Mouse (Mus musculus) limb, embryonic 13.5 days (tissue): ENCODE measurements around the gene Kdm6b. TPM values are rescaled to one million over a fixed set of nuclear protein-coding genes. Genes with fewer than 3 reads are reported as not detected.

Experiments
- ATAC-seq: fragments of 200-750 bp; cut with Nextera tagmentation; 2 replicates; pipeline ENCODE4 v1.8.0; 2017; ENCODE audit warnings: low read depth, moderate number of reproducible peaks, moderate TSS enrichment; ENCODE audit not compliant: low FRiP score
- H3K27ac ChIP-seq: fragments of 300-500 bp; sonication (generic); 2 replicates; pipeline ENCODE4 v1.5.1; 2015; ENCODE audit warnings: inconsistent platforms, mild to moderate bottlenecking, moderate library complexity
- H3K27me3 ChIP-seq: fragments of 300-500 bp; sonication (generic); 2 replicates; pipeline ENCODE4 v1.6.1; 2015; ENCODE audit warnings: mild to moderate bottlenecking, inconsistent platforms
- H3K36me3 ChIP-seq: fragments of 300-500 bp; sonication (generic); 2 replicates; pipeline ENCODE4 v1.6.1; 2015; ENCODE audit warnings: inconsistent platforms, mild to moderate bottlenecking, moderate library complexity
- H3K4me1 ChIP-seq: fragments of 300-500 bp; sonication (generic); 2 replicates; pipeline ENCODE4 v1.6.1; 2015; ENCODE audit warnings: inconsistent platforms
- H3K4me2 ChIP-seq: fragments of 300-500 bp; sonication (generic); replicated peaks from 2 replicates; pipeline ENCODE4 v1.6.1; 2015; ENCODE audit warnings: inconsistent platforms, mild to moderate bottlenecking, moderate library complexity
- H3K4me3 ChIP-seq: fragments of 300-500 bp; sonication (generic); 2 replicates; pipeline ENCODE4 v1.5.1; 2015; ENCODE audit warnings: moderate library complexity, mild to moderate bottlenecking, inconsistent platforms
- H3K9ac ChIP-seq: fragments of 300-500 bp; sonication (generic); 2 replicates; pipeline ENCODE4 v1.6.1; 2015; ENCODE audit warnings: mild to moderate bottlenecking, inconsistent platforms
- H3K9me3 ChIP-seq: fragments of 300-500 bp; sonication (generic); 2 replicates; pipeline ENCODE4 v1.6.1; 2016; ENCODE audit warnings: inconsistent platforms
- WGBS: fragments of 180-500 bp; shearing (Covaris S2); methylation state at CpG from one replicate; pipeline ENCODE4 v1.1.7; 2015; 5-methylcytosine and 5-hydroxymethylcytosine counted together
- polyA plus RNA-seq: library from polyadenylated mRNA; unstranded; fragments of >200 nt; fragmentation: Nextera tagmentation; extraction: Ambion mirVana; gene quantifications from 2 replicates; pipeline ENCODE4 v1.2.1, GENCODE M21; 2015

The Kdm6b gene
- polyA plus RNA-seq, 1 experiment from 2014 or later: 47.3 TPM

DNA sequence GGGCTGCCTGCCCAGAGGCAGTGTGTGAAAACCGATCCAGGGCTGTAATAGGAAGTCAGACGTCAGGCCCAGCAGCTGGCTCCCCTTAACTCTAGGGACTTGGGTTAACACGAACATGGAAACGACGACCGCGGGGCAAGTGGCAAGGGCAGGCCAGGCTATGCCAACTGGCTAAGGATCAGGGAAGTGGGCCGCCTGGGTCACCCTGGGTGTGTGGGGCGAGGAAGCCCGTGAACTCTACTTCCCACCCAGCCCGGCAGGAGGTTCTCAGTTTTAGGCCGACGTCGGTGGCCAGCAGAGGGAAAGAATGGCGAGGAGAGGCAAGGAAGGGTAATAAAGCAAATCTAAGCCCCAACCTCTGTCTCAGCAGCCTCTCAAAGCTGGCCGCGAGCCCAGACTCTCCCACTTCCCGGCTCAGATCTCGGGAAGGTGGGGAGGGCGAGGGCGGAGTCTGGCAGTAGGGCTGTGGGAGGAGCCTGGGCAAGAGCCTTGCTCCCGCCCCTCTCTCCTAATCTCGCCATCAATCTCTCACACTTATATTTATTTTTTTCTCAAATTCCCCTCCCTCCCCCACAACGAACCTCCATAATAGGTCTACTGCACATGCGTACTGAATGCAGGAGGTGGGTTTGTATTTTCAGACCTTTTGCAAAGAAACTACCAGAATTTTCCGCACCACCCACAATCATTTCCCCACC lies 47.2 kb downstream of the Kdm6b start:
- under 1% methylated on average over 26 of the region's 26 CpGs for WGBS
- peak overlapping the region; percentile 100 for H3K27ac ChIP-seq
- H3K36me3 ChIP-seq: peaks cover 32% of the 10 kb centered on the region
- peak overlapping the region; percentile 87 for H3K4me3 ChIP-seq
- peaks cover 55% of the 10 kb centered on the region for H3K4me1 ChIP-seq
- 0 out of 2 replicates have a peak, but pooled peaks cover 3% of the 10 kb centered on the region for H3K9me3 ChIP-seq
- peak overlapping the region; percentile 73 for H3K9ac ChIP-seq
- ATAC-seq: peak; percentile 86
- peak overlapping the region; percentile 98 for H3K4me2 ChIP-seq
- H3K27me3 ChIP-seq: no peaks in the 10 kb centered on the region

DNA sequence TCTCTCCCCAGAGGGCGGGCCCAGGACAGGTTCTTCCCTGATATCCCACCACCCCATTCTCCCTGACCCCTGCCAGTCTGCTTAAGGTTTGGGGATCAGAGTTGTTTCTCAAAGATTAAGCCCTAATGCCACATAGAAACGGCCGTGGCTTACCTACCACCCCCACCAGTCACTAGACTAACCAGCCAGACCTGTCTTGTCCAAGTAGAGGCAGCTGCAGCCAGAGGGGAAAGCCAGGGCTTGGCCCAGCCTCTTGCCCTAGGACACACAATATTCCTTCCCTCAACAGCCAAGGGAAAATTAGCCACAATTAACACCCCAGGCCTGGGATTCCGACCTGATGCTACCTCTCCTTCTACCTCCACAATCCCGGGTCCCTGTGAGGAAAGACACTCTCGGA lies 47.8 kb downstream of the Kdm6b start:
- 0 out of 2 replicates have a peak, but pooled peaks cover 3% of the 10 kb centered on the region for H3K9me3 ChIP-seq
- H3K9ac ChIP-seq: peak overlapping the region; percentile 73
- 16% methylated on average over 6 of the region's 6 CpGs for WGBS
- H3K27ac ChIP-seq: peak overlapping the region; percentile 100
- H3K4me1 ChIP-seq: peaks cover 50% of the 10 kb centered on the region
- H3K4me3 ChIP-seq: peak overlapping the region; percentile 87
- no peak for ATAC-seq
- no peaks in the 10 kb centered on the region for H3K27me3 ChIP-seq
- peak overlapping the region; percentile 98 for H3K4me2 ChIP-seq
- peaks cover 38% of the 10 kb centered on the region for H3K36me3 ChIP-seq

DNA sequence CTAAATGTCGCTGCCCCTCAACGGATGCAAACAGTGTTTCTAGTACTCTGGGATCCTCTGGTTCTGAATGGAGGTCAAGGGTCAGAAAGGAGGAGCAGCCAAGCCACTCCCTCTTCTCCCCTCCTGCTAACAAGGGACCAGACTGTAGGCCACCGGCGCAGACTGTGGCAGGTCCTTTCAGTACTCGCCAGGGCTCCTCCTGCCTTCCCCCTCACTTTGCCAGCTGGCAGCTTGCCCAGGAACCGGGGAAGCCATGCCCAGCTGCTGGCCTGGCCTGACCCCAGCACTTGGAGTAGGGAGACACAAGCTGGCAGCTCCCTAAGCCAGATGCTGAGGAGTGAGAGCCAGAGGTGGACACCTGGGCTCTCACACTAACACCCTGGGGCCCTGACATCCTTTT lies 48.6 kb downstream of the Kdm6b start:
- WGBS: 2% methylated on average over 6 of the region's 6 CpGs
- peak; percentile 22 for ATAC-seq

DNA sequence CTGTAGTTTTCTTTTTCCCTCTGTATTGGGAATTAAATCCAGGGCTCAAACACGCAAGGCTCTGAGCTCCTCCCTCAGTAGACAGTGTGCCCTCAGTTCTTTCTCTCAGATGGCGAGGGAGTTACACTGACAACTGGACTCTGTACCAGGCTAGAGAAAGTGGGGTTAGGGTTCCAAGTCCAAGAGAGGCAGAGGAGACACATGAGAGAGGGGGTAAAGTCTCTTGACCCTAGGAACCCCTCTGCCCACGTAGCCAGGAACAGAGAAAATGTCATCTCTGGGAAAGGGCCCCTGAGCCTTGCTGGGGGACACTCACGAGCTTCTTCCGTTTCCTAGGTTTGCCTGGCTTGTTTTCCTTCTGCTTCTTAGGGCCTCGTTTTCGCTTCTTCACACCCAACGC lies 49.1 kb downstream of the Kdm6b start:
- Histone ChIP-seq H3K27me3 (no peaks in the 10 kb centered on the region), H3K9ac (peak overlapping the region; percentile 73), H3K27ac (peak overlapping the region; percentile 100; the same call in 1 of the 2 replicates), H3K4me1 (peaks cover 42% of the 10 kb centered on the region), H3K36me3 (peaks cover 51% of the 10 kb centered on the region), H3K9me3 (0 out of 2 replicates have a peak, but pooled peaks cover 3% of the 10 kb centered on the region), H3K4me2 (peak overlapping the region; percentile 98), H3K4me3 (peak overlapping the region; percentile 87)
- ATAC-seq: no peak
- WGBS: 59% methylated on average over 8 of the region's 8 CpGs

More for the DNA sequence above, 48.6 kb downstream of the Kdm6b start:
- Histone ChIP-seq H3K9me3 (0 out of 2 replicates have a peak, but pooled peaks cover 3% of the 10 kb centered on the region), H3K36me3 (peaks cover 46% of the 10 kb centered on the region), H3K9ac (peak overlapping the region; percentile 73), H3K27ac (peak overlapping the region; percentile 100), H3K4me2 (peak overlapping the region; percentile 98), H3K4me1 (peaks cover 45% of the 10 kb centered on the region), H3K27me3 (no peaks in the 10 kb centered on the region), H3K4me3 (peak overlapping the region; percentile 87)

DNA sequence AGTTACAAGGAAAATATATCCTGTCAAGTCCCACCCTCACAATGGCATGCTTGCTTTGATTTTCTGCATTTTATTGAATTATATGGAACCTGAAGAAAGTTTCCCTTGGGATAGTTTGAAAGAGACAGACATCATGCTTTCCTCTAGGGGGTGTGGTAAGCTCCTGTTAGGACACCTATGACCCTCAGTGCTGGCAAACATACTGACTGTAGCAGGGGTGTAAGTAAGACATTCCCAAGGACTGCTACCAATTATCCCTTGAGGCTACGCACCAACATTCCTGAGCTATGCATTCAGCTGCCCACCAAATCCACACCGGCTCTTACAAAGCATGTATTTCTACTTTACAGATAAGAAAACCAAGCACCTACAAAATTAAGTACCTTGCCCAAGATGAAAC lies 51.0 kb downstream of the Kdm6b start:
- H3K9ac ChIP-seq: no peak overlapping the region
- no peak overlapping the region for H3K4me2 ChIP-seq
- H3K4me1 ChIP-seq: peaks cover 40% of the 10 kb centered on the region
- peaks cover 70% of the 10 kb centered on the region for H3K36me3 ChIP-seq
- no peaks in the 10 kb centered on the region for H3K27me3 ChIP-seq
- ATAC-seq: no peak
- H3K9me3 ChIP-seq: 0 out of 2 replicates have a peak, but pooled peaks cover 3% of the 10 kb centered on the region
- 20% methylated on average over 2 of the region's 2 CpGs for WGBS
- H3K27ac ChIP-seq: no peak overlapping the region
- H3K4me3 ChIP-seq: no peak overlapping the region

DNA sequence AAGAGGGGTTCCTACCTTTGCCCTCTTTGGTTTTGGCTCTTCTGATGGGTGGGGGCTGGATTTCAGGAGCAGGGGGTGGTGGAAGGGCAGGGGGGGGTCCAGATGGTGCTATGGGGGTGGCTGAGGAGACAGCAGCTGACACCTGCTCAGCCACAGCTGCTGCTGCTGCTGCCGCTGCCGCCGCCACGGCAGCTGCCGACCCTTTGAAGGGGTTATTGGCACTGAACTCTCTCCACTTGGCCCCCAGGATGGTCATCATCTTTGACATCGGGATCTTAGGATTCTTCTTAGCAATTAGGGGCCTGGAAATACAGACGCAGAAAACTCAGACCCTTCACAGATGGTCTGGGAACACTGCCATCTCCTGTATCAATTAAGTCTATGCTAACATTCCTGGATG lies 51.5 kb downstream of the Kdm6b start:
- H3K27ac ChIP-seq: no peak overlapping the region
- H3K4me3 ChIP-seq: no peak overlapping the region
- H3K4me2 ChIP-seq: no peak overlapping the region
- ATAC-seq: no peak
- 0 out of 2 replicates have a peak, but pooled peaks cover 3% of the 10 kb centered on the region for H3K9me3 ChIP-seq
- H3K4me1 ChIP-seq: peaks cover 40% of the 10 kb centered on the region
- H3K9ac ChIP-seq: no peak overlapping the region
- H3K27me3 ChIP-seq: no peaks in the 10 kb centered on the region
- H3K36me3 ChIP-seq: peaks cover 75% of the 10 kb centered on the region
- 53% methylated on average over 7 of the region's 7 CpGs for WGBS

DNA sequence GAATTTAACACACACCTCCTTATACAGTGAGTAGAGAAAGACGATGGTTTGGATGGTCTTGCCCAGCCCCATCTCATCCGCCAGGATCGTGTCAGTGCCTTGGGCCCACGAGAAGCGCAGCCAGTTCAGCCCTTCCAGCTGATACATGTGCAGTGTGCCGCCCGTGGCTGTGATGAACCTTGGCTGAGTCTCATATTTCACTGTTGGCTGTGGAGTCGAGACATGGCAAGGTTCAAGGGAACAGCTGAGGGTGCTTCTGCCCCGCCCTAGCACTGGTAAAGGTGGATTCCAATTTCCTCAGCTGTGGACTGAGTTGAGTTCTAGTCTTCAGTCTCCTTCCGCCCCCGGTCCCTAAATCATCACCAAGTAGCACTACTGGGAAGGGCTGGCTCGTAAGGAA lies 55.8 kb downstream of the Kdm6b start:
- Histone ChIP-seq H3K4me3 (no peak overlapping the region), H3K9ac (no peak overlapping the region), H3K36me3 (peaks cover 99% of the 10 kb centered on the region), H3K27me3 (no peaks in the 10 kb centered on the region), H3K4me1 (peaks cover 4% of the 10 kb centered on the region), H3K4me2 (no peak overlapping the region), H3K27ac (no peak overlapping the region), H3K9me3 (no peaks in the 10 kb centered on the region)
- 84% methylated on average over 12 of the region's 12 CpGs for WGBS
- peak; percentile 26; the same call in 1 of the 2 replicates for ATAC-seq

DNA sequence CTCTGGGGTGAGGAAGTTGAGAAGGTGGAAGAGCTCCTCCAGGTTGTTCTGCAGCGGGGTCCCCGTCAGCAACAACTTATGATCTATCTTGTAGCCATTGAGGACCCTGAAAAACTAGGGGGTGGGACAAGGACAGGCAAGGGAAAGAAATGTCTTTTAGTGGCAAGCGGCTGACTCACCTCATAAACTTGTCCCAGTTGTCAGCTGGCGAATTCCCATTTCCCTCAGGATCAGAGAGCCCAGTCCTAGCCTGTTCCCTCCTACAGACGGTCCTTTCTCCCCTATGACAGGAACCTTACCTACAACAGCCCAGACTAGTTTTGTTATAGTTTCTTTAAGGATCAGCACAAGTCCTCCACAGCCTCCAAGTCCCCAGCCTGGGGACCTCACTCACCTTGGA lies 56.9 kb downstream of the Kdm6b start:
- Histone ChIP-seq H3K4me3 (no peak overlapping the region), H3K36me3 (peaks cover 100% of the 10 kb centered on the region), H3K27me3 (no peaks in the 10 kb centered on the region), H3K4me1 (no peaks in the 10 kb centered on the region), H3K27ac (no peak overlapping the region), H3K9me3 (no peaks in the 10 kb centered on the region), H3K4me2 (no peak overlapping the region), H3K9ac (no peak overlapping the region)
- 83% methylated on average over 5 of the region's 5 CpGs for WGBS
- ATAC-seq: no peak

Other genes with a start within 250 kb of the Kdm6b start
- gene Alox8, start 215.8 kb downstream of the Kdm6b start, polyA plus RNA-seq: 0.08 and 0.09 TPM in 2 replicates
- gene Gucy2e, start 176.6 kb downstream of the Kdm6b start, polyA plus RNA-seq: 0.09 and 0.25 TPM in 2 replicates
- gene Cntrob, start 89.9 kb downstream of the Kdm6b start, polyA plus RNA-seq: 25.3 and 26.4 TPM in 2 replicates
- 153 and 162 TPM in 2 replicates for gene Trappc1, start 89.7 kb downstream of the Kdm6b start, polyA plus RNA-seq
- gene Kcnab3, start 87.4 kb downstream of the Kdm6b start, polyA plus RNA-seq: 2.4 and 2.8 TPM in 2 replicates
- 24.6 and 24.9 TPM in 2 replicates for gene Rnf227, start 73.2 kb downstream of the Kdm6b start, polyA plus RNA-seq
- 117 and 119 TPM in 2 replicates for gene Chd3, start 44.3 kb downstream of the Kdm6b start, polyA plus RNA-seq
- gene Naa38, start 18.2 kb downstream of the Kdm6b start, polyA plus RNA-seq: 127 and 137 TPM in 2 replicates
- gene Cyb5d1, start 18.0 kb downstream of the Kdm6b start, polyA plus RNA-seq: 35.6 and 38.1 TPM in 2 replicates
- 24.0 and 25.6 TPM in 2 replicates for gene Tmem88, start 15.4 kb downstream of the Kdm6b start, polyA plus RNA-seq
- 2.2 and 2.4 TPM in 2 replicates for gene Dnah2, start 135.4 kb upstream of the Kdm6b start, polyA plus RNA-seq
- 45.8 and 47.6 TPM in 2 replicates for gene Efnb3, start 146.5 kb upstream of the Kdm6b start, polyA plus RNA-seq
- gene Wrap53, start 166.6 kb upstream of the Kdm6b start, polyA plus RNA-seq: 28.3 and 31.0 TPM in 2 replicates
- 158 and 161 TPM in 2 replicates for gene Trp53, start 166.7 kb upstream of the Kdm6b start, polyA plus RNA-seq
- 5.7 and 6.0 TPM in 2 replicates for gene Atp1b2, start 192.3 kb upstream of the Kdm6b start, polyA plus RNA-seq
- gene Shbg, start 204.2 kb upstream of the Kdm6b start, polyA plus RNA-seq: 0.22 TPM in 1 of 2 replicates, not detected in the other
- 24.1 and 28.0 TPM in 2 replicates for gene Sat2, start 208.3 kb upstream of the Kdm6b start, polyA plus RNA-seq
- gene Fxr2, start 219.3 kb upstream of the Kdm6b start, polyA plus RNA-seq: 37.3 and 38.0 TPM in 2 replicates
- gene Sox15, start 241.6 kb upstream of the Kdm6b start, polyA plus RNA-seq: 0.57 and 0.69 TPM in 2 replicates
- 59.3 and 66.8 TPM in 2 replicates for gene Mpdu1, start 249.0 kb upstream of the Kdm6b start, polyA plus RNA-seq